In the genomic region with DNA sequence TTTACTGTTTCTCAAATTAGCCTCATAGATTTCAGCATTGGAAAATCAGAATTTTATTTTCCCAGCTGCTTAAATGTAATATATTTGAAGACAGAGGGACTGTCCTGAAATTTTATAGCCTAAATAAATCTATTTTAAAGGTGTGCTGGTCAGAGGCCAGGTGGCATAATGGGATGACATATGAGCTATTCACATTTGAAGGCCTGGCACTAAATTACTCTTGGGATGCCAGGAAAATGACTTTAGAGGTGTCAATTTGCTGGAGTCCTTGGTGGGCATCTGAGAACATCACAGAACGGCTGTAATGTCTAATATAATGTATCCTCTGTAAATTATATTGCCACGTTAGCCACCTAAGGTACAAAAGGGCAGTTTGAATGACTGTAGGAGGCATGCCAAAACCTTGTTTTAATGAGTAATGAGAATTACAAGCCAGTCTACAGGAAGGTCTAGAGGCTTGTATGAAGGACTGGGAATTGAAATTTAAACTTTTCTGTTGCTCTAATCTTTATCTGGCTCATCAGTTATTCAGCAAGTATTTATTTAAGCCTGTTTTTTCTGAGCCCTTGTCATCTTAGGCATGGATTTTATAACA, we compare ENCODE assay signal across 33 mouse cellular contexts.
A peak's percentile ranks its signal among the peaks of the same experiment; 100 is the strongest.
DNase-seq lines count a peak whose midpoint lies in the region; ATAC-seq lines count a peak whose summit lies in the region.
"Had no signal": no experiment of that assay in that cellular context is flagged by ENCODE, and none has a peak within 500 bp of the region (broad histone marks: within the 10 kb centered on the region; RNA-seq: fewer than 3 reads in every experiment).

No protein-coding gene starts in this region.

- no peaks in the 10 kb centered on the region for H3K9me3 ChIP-seq in kidney, embryonic 14.5 days (ENCODE audit: control insufficient read depth, low read length)
- H3K9me3 ChIP-seq: embryonic facial prominence, embryonic 10.5 days; embryonic facial prominence, embryonic 15.5 days; forebrain, embryonic 12.5 days; hindbrain, embryonic 12.5 days; intestine, embryonic 15.5 days; limb, embryonic 10.5 days; limb, embryonic 15.5 days; lung, embryonic 15.5 days had no signal

- no peak overlapping the region for H3K4me2 ChIP-seq in kidney, embryonic 14.5 days (replicated peaks; ENCODE audit: low read depth, low read length)
- H3K4me2 ChIP-seq: embryonic facial prominence, embryonic 15.5 days; forebrain, embryonic 12.5 days; heart, embryonic 11.5 days; hindbrain, embryonic 12.5 days; intestine, embryonic 15.5 days; limb, embryonic 15.5 days; lung, embryonic 15.5 days; midbrain, embryonic 11.5 days had no signal

- DNase-seq in cerebellum, adult 11 months: peak; percentile 10
- DNase-seq in cerebellum, adult 11-12 months: no peak
- DNase-seq in kidney, adult 9 months: peak; percentile 65
- DNase-seq in cerebellum, adult 9-10 months: peak; percentile 54
- peak; percentile 17 to 59 for DNase-seq in cerebellum, postnatal 36 days
- no peak for DNase-seq in adrenal gland, postnatal 25 days
- DNase-seq in lung, adult 18-20 months: no peak
- DNase-seq: adrenal gland, postnatal 10 days; gastrocnemius, postnatal 14 days; heart, adult 11 months; heart, postnatal 36 days; kidney, postnatal 4 days; layer of hippocampus, adult 9-11 months; lung, postnatal 36 days; right cerebral cortex, postnatal 4 days; thymus, adult 18-20 months; thymus, postnatal 25 days had no signal

- H3K27me3 ChIP-seq in kidney, embryonic 14.5 days (ENCODE audit: control insufficient read depth, insufficient read depth, low read length): no peaks in the 10 kb centered on the region
- H3K27me3 ChIP-seq: CH12.LX; embryonic facial prominence, embryonic 15.5 days; intestine, embryonic 15.5 days; limb, embryonic 15.5 days; lung, embryonic 15.5 days had no signal

- ATAC-seq in kidney, embryonic 14.5 days (ENCODE audit: low FRiP score, low TSS enrichment): no peak; the same call in 1 of the 2 replicates
- ATAC-seq: hindbrain, postnatal 0 days; midbrain, embryonic 16.5 days had no signal

- no peak overlapping the region for H3K9ac ChIP-seq in kidney, embryonic 14.5 days (ENCODE audit: low read depth, low read length)
- H3K9ac ChIP-seq: embryonic facial prominence, embryonic 15.5 days; forebrain, embryonic 12.5 days; hindbrain, embryonic 12.5 days; intestine, embryonic 15.5 days; limb, embryonic 15.5 days; liver, embryonic 14.5 days; lung, embryonic 15.5 days had no signal

- no peaks in the 10 kb centered on the region for H3K36me3 ChIP-seq in kidney, embryonic 14.5 days (ENCODE audit: control insufficient read depth, insufficient read depth, low read length)
- H3K36me3 ChIP-seq: embryonic facial prominence, embryonic 10.5 days; embryonic facial prominence, embryonic 15.5 days; forebrain, embryonic 12.5 days; hindbrain, embryonic 12.5 days; intestine, embryonic 15.5 days; limb, embryonic 10.5 days; limb, embryonic 15.5 days; lung, embryonic 15.5 days had no signal

- no peak overlapping the region for H3K4me3 ChIP-seq in kidney, embryonic 14.5 days (ENCODE audit: low read length)
- H3K4me3 ChIP-seq: embryonic facial prominence, embryonic 10.5 days; embryonic facial prominence, embryonic 15.5 days; forebrain, embryonic 12.5 days; hindbrain, embryonic 12.5 days; intestine, embryonic 15.5 days; limb, embryonic 10.5 days; limb, embryonic 15.5 days; lung, embryonic 15.5 days had no signal

- peaks cover 6% of the 10 kb centered on the region for H3K4me1 ChIP-seq in kidney, embryonic 14.5 days (ENCODE audit: control insufficient read depth, insufficient read depth, low read length)
- H3K4me1 ChIP-seq: embryonic facial prominence, embryonic 15.5 days; intestine, embryonic 15.5 days had no signal

- 36% methylated on average over 2 of the region's 2 CpGs for WGBS in kidney, embryonic 14.5 days

- no peak overlapping the region for H3K27ac ChIP-seq in kidney, embryonic 14.5 days (ENCODE audit: low read depth, low read length)
- H3K27ac ChIP-seq: embryonic facial prominence, embryonic 10.5 days; embryonic facial prominence, embryonic 15.5 days; forebrain, embryonic 12.5 days; hindbrain, embryonic 12.5 days; hindbrain, postnatal 0 days; intestine, embryonic 15.5 days; limb, embryonic 10.5 days; limb, embryonic 15.5 days; liver, embryonic 14.5 days; lung, embryonic 15.5 days; stomach, postnatal 0 days had no signal

Comparison
In these comparisons a context has a peak if more than half of its experiments do, and no peak if none do; other contexts are left out.
1. DNase-seq: peak in cerebellum, adult 11 months (single experiment), kidney, adult 9 months (single experiment), cerebellum, adult 9-10 months (single experiment) and cerebellum, postnatal 36 days (2 of 2); none in cerebellum, adult 11-12 months (single experiment), adrenal gland, postnatal 25 days (single experiment) and lung, adult 18-20 months (0 of 2).